Mouse (Mus musculus): ENCODE measurements around the gene Angptl4. TPM values are rescaled to one million over a fixed set of nuclear protein-coding genes. Genes with fewer than 3 reads are reported as not detected.

Angptl4 gene
- total RNA-seq, 2 experiments from 2014 or later, result 9.6 to 25.8 TPM

Other genes with a start within 250 kb of the Angptl4 start
- 1 to 10 TPM in 1 of 2 experiments, under 1 TPM in 1; 0.93 to 1.4 TPM for gene Myo1f, start 226.1 kb downstream of the Angptl4 start, total RNA-seq (2021)
- gene Zfp414, start 152.7 kb downstream of the Angptl4 start, total RNA-seq (2021), result 10 to 100 TPM in 1 of 2 experiments, 1 to 10 TPM in 1; 9.9 to 13.1 TPM
- not detected for gene Pram1, start 143.8 kb downstream of the Angptl4 start, total RNA-seq (2021)
- gene Hnrnpm, start 95.0 kb downstream of the Angptl4 start, total RNA-seq (2021), result 10 to 100 TPM; 58.8 to 69.1 TPM
- gene March2, start 63.2 kb downstream of the Angptl4 start, total RNA-seq (2021), result 10 to 100 TPM; 76.0 to 78.6 TPM
- 100 to 1,000 TPM; 154 to 159 TPM for gene Rab11b, start 21.3 kb downstream of the Angptl4 start, total RNA-seq (2021)
- 10 to 100 TPM; 20.8 to 35.1 TPM for gene Kank3, start 28.7 kb upstream of the Angptl4 start, total RNA-seq (2021)
- 100 to 1,000 TPM; 867 to 957 TPM for gene Rps28, start 42.7 kb upstream of the Angptl4 start, total RNA-seq (2021)
- 100 to 1,000 TPM; 327 to 338 TPM for gene Ndufa7, start 42.7 kb upstream of the Angptl4 start, total RNA-seq (2021)
- gene Cd320, start 61.3 kb upstream of the Angptl4 start, total RNA-seq (2021), result 10 to 100 TPM; 17.6 to 19.8 TPM
- not detected for gene Gm7029, start 92.0 kb upstream of the Angptl4 start, total RNA-seq (2021)
- 1 to 10 TPM; 3.3 to 4.4 TPM for gene Kifc1, start 108.8 kb upstream of the Angptl4 start, total RNA-seq (2021)
- not detected for gene Platr17, start 123.3 kb upstream of the Angptl4 start, total RNA-seq (2021)
- gene Daxx, start 127.6 kb upstream of the Angptl4 start, total RNA-seq (2021), result 10 to 100 TPM; 10.2 to 13.8 TPM
- 10 to 100 TPM; 32.9 to 35.7 TPM for gene Tapbp, start 134.1 kb upstream of the Angptl4 start, total RNA-seq (2021)
- 10 to 100 TPM; 13.5 to 16.1 TPM for gene Zbtb22, start 134.1 kb upstream of the Angptl4 start, total RNA-seq (2021)
- 10 to 100 TPM; 24.4 to 24.7 TPM for gene Rgl2, start 147.7 kb upstream of the Angptl4 start, total RNA-seq (2021)
- 10 to 100 TPM; 53.6 to 54.9 TPM for gene Pfdn6, start 158.5 kb upstream of the Angptl4 start, total RNA-seq (2021)
- gene Wdr46, start 158.8 kb upstream of the Angptl4 start, total RNA-seq (2021), result 10 to 100 TPM; 11.1 to 12.3 TPM
- 1 to 10 TPM; 2.3 to 2.7 TPM for gene B3galt4, start 169.7 kb upstream of the Angptl4 start, total RNA-seq (2021)
- 10 to 100 TPM; 30.5 to 33.1 TPM for gene Vps52, start 174.0 kb upstream of the Angptl4 start, total RNA-seq (2021)
- 100 to 1,000 TPM; 464 to 543 TPM for gene Rps18, start 174.2 kb upstream of the Angptl4 start, total RNA-seq (2021)
- 10 to 100 TPM; 26.5 to 40.1 TPM for gene H2-K1, start 218.5 kb upstream of the Angptl4 start, total RNA-seq (2021)
- 10 to 100 TPM; 11.3 to 13.1 TPM for gene Ring1, start 242.8 kb upstream of the Angptl4 start, total RNA-seq (2021)
- 10 to 100 TPM; 50.1 to 51.3 TPM for gene H2-Ke6, start 246.2 kb upstream of the Angptl4 start, total RNA-seq (2021)
- gene Slc39a7, start 249.9 kb upstream of the Angptl4 start, total RNA-seq (2021), result 10 to 100 TPM; 44.9 to 60.1 TPM
- 10 to 100 TPM; 35.2 to 35.8 TPM for gene Rxrb, start 250.0 kb upstream of the Angptl4 start, total RNA-seq (2021)

Data from gastrocnemius, postnatal 14 days (tissue).